In the genomic region with DNA sequence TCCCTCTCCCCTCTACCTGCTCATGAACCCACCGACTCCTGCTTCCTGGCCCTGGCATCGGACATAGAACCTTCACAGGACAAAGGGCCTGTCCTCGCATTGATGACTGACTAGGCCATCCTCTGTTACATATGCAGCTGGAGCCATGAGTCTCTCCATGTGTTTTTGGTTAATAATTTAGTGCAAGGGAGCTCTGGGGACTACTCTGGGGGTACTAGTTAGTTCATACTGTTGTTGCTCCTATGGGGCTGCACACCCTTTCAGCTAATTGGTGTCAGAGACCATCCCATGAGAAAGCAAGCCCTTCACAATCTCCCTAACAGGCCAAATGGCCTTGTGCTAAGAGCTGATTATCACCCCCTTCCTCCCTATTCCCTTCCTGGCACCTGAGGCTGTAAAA, we compare ENCODE assay signal across 21 mouse cellular contexts.
DNase-seq lines count a peak whose midpoint lies in the region; ATAC-seq lines count a peak whose summit lies in the region.
"Had no signal": no experiment of that assay in that cellular context is flagged by ENCODE, and none has a peak within 500 bp of the region (broad histone marks: within the 10 kb centered on the region; RNA-seq: fewer than 3 reads in every experiment).

No protein-coding gene starts in this region.

- no peaks in the 10 kb centered on the region for H3K9me3 ChIP-seq in embryonic facial prominence, embryonic 11.5 days (replicated peaks; ENCODE audit: control insufficient read depth, low read length)
- no peaks in the 10 kb centered on the region for H3K9me3 ChIP-seq in embryonic facial prominence, embryonic 10.5 days
- no peaks in the 10 kb centered on the region; the same call in 1 of the 2 replicates for H3K9me3 ChIP-seq in neural tube, embryonic 12.5 days
- no peaks in the 10 kb centered on the region for H3K9me3 ChIP-seq in neural tube, embryonic 14.5 days (ENCODE audit: control insufficient read depth, low read length)
- no peaks in the 10 kb centered on the region for H3K9me3 ChIP-seq in neural tube, embryonic 15.5 days (replicated peaks)
- H3K9me3 ChIP-seq: G1E had no signal

- DNase-seq in adrenal gland, adult 2 months = peak; percentile 4
- no peak for DNase-seq in adrenal gland, postnatal 14 days
- no peak for DNase-seq in embryonic facial prominence, embryonic 11.5 days (ENCODE audit: low spot score)
- no peak for DNase-seq in embryonic facial prominence, embryonic 10.5 days (ENCODE audit: low spot score)
- no peak for DNase-seq in neural tube, embryonic 10.5 days (ENCODE audit: extremely low spot score, low spot score)
- DNase-seq: adrenal gland, adult 8-10 months; adrenal gland, postnatal 25 days; adrenal gland, postnatal 36 days; B cell, adult 2 months; cerebellum, adult 11 months; cerebellum, adult 11-12 months; cerebellum, adult 18-20 months; cerebellum, adult 2 months had no signal

- no peaks in the 10 kb centered on the region for H3K4me1 ChIP-seq in embryonic facial prominence, embryonic 11.5 days (ENCODE audit: control insufficient read depth, insufficient read depth, low read length)
- no peaks in the 10 kb centered on the region for H3K4me1 ChIP-seq in embryonic facial prominence, embryonic 10.5 days
- no peaks in the 10 kb centered on the region for H3K4me1 ChIP-seq in neural tube, embryonic 12.5 days
- H3K4me1 ChIP-seq in neural tube, embryonic 14.5 days (ENCODE audit: control insufficient read depth, insufficient read depth, low read length) = no peaks in the 10 kb centered on the region
- H3K4me1 ChIP-seq in neural tube, embryonic 15.5 days = no peaks in the 10 kb centered on the region

- no peaks in the 10 kb centered on the region for H3K27me3 ChIP-seq in embryonic facial prominence, embryonic 11.5 days (ENCODE audit: control insufficient read depth, insufficient read depth, low read length)
- no peaks in the 10 kb centered on the region for H3K27me3 ChIP-seq in embryonic facial prominence, embryonic 10.5 days (replicated peaks; ENCODE audit: low read depth, poor library complexity, severe bottlenecking)
- no peaks in the 10 kb centered on the region for H3K27me3 ChIP-seq in neural tube, embryonic 12.5 days (replicated peaks)
- no peaks in the 10 kb centered on the region for H3K27me3 ChIP-seq in neural tube, embryonic 14.5 days (ENCODE audit: control insufficient read depth, insufficient read depth, low read length)
- no peaks in the 10 kb centered on the region for H3K27me3 ChIP-seq in neural tube, embryonic 15.5 days (replicated peaks)
- H3K27me3 ChIP-seq: CH12.LX, Patski had no signal

- no peak overlapping the region for H3K27ac ChIP-seq in embryonic facial prominence, embryonic 11.5 days (replicated peaks; ENCODE audit: low read depth, low read length)
- H3K27ac ChIP-seq in embryonic facial prominence, embryonic 10.5 days (replicated peaks) = no peak overlapping the region
- no peak overlapping the region for H3K27ac ChIP-seq in neural tube, embryonic 12.5 days
- H3K27ac ChIP-seq in neural tube, embryonic 14.5 days (ENCODE audit: low read depth, low read length) = no peak overlapping the region
- no peak overlapping the region for H3K27ac ChIP-seq in neural tube, embryonic 15.5 days (replicated peaks)

- H3K9ac ChIP-seq in embryonic facial prominence, embryonic 11.5 days (replicated peaks; ENCODE audit: low read length) = no peak overlapping the region
- H3K9ac ChIP-seq in neural tube, embryonic 12.5 days = no peak overlapping the region
- H3K9ac ChIP-seq in neural tube, embryonic 14.5 days (replicated peaks; ENCODE audit: low read depth, low read length) = no peak overlapping the region
- no peak overlapping the region for H3K9ac ChIP-seq in neural tube, embryonic 15.5 days (replicated peaks)

- H3K36me3 ChIP-seq in embryonic facial prominence, embryonic 11.5 days (replicated peaks; ENCODE audit: control insufficient read depth, insufficient read depth, low read depth, low read length) = no peaks in the 10 kb centered on the region
- no peaks in the 10 kb centered on the region for H3K36me3 ChIP-seq in embryonic facial prominence, embryonic 10.5 days (replicated peaks)
- no peaks in the 10 kb centered on the region for H3K36me3 ChIP-seq in neural tube, embryonic 12.5 days
- no peaks in the 10 kb centered on the region for H3K36me3 ChIP-seq in neural tube, embryonic 14.5 days (ENCODE audit: control insufficient read depth, insufficient read depth, low read length)
- no peaks in the 10 kb centered on the region for H3K36me3 ChIP-seq in neural tube, embryonic 15.5 days
- H3K36me3 ChIP-seq: G1E had no signal

- H3K4me3 ChIP-seq in embryonic facial prominence, embryonic 11.5 days (ENCODE audit: low read depth, low read length) = no peak overlapping the region
- H3K4me3 ChIP-seq in embryonic facial prominence, embryonic 10.5 days = no peak overlapping the region
- H3K4me3 ChIP-seq in neural tube, embryonic 12.5 days = no peak overlapping the region
- no peak overlapping the region for H3K4me3 ChIP-seq in neural tube, embryonic 14.5 days (ENCODE audit: low read depth, low read length)
- H3K4me3 ChIP-seq in neural tube, embryonic 15.5 days (replicated peaks) = no peak overlapping the region

- H3K4me2 ChIP-seq in embryonic facial prominence, embryonic 11.5 days (ENCODE audit: low read depth, low read length) = no peak overlapping the region
- no peak overlapping the region for H3K4me2 ChIP-seq in neural tube, embryonic 12.5 days (replicated peaks)
- no peak overlapping the region for H3K4me2 ChIP-seq in neural tube, embryonic 14.5 days (ENCODE audit: low read depth, low read length)
- no peak overlapping the region for H3K4me2 ChIP-seq in neural tube, embryonic 15.5 days

- 69% methylated on average over 3 of the region's 3 CpGs for WGBS in embryonic facial prominence, embryonic 11.5 days
- WGBS in embryonic facial prominence, embryonic 10.5 days = 81% methylated on average over 3 of the region's 3 CpGs
- WGBS in neural tube, embryonic 12.5 days = 84% methylated on average over 3 of the region's 3 CpGs
- WGBS in neural tube, embryonic 14.5 days = 86% methylated on average over 3 of the region's 3 CpGs
- WGBS in neural tube, embryonic 15.5 days = 87% methylated on average over 3 of the region's 3 CpGs

- ATAC-seq in embryonic facial prominence, embryonic 11.5 days (replicated peaks; ENCODE audit: insufficient number of reproducible peaks, low FRiP score, low TSS enrichment, low read depth) = 0 out of 2 replicates have a peak, but pooled peaks have one; percentile 62
- ATAC-seq in neural tube, embryonic 12.5 days (ENCODE audit: low FRiP score, low read depth) = peak; percentile 41; the same call in 1 of the 2 replicates
- ATAC-seq in neural tube, embryonic 14.5 days (ENCODE audit: low read depth) = peak; percentile 51; the same call in 1 of the 2 replicates
- ATAC-seq in neural tube, embryonic 15.5 days (ENCODE audit: low FRiP score) = no peak
- ATAC-seq: activated CD4-positive, CD25-positive, alpha-beta regulatory T cell, adult 4 months; CD4-positive, CD25-positive, alpha-beta regulatory T cell, adult 4 months; Patski had no signal
